Mouse (Mus musculus): ENCODE results near the gene Cryzl1.

- no peak for TF ChIP-seq CTCF (IDR thresholded peaks at IDR 0.05; ENCODE audit: low read depth)
- TF ChIP-seq EP300 (IDR thresholded peaks at IDR 0.05; ENCODE audit: low read depth) = no peak
Measured at GRCm38 (mm10) chr16:91765816-91766210, 37.0 kb upstream of the Cryzl1 start.

Data from heart, postnatal 0 days (tissue).